Mouse (Mus musculus): ENCODE data around the gene Abcc9. TPM values are rescaled to one million over a fixed set of nuclear protein-coding genes. Genes with fewer than 3 reads are reported as not detected.
A peak's percentile ranks its signal among the peaks of the same experiment; 100 is the strongest.

The Abcc9 gene
- total and polyA plus RNA-seq, 2 experiments from 2014 or later: 21.0 to 108 TPM

- no peak overlapping the region for H3K4me3 ChIP-seq (ENCODE audit: low read depth, low read length)
- H3K27me3 ChIP-seq (ENCODE audit: control insufficient read depth, insufficient read depth, low read length): no peaks in the 10 kb centered on the region
- DNase-seq (ENCODE audit: low spot score): no peak
- H3K4me1 ChIP-seq (ENCODE audit: control insufficient read depth, insufficient read depth): no peaks in the 10 kb centered on the region
- H3K27ac ChIP-seq (ENCODE audit: low read depth): no peak overlapping the region; the same call in 1 of the 2 replicates
- no peak overlapping the region for H3K4me2 ChIP-seq (ENCODE audit: low read depth, low read length)
- no peak overlapping the region for H3K9ac ChIP-seq (replicated peaks; ENCODE audit: low read depth, low read length)
- TF ChIP-seq CTCF (IDR thresholded peaks at IDR 0.05; ENCODE audit: low read depth) (no peak), EP300 (IDR thresholded peaks at IDR 0.05; ENCODE audit: low read depth) (no peak)
- no peak for ATAC-seq (ENCODE audit: insufficient read depth, low read depth)
- 56% methylated on average over 8 of the region's 8 CpGs for WGBS
- no peaks in the 10 kb centered on the region for H3K36me3 ChIP-seq (replicated peaks; ENCODE audit: control insufficient read depth, insufficient read depth, low read length)
- no peaks in the 10 kb centered on the region for H3K9me3 ChIP-seq (replicated peaks; ENCODE audit: control insufficient read depth, low read length)
These were observed 12.9 kb upstream of the Abcc9 start for GRCm38 (mm10) chr6:142715026-142715425.

GRCm38 (mm10) chr6:142711106-142711505 is 9.0 kb upstream of the Abcc9 start:
- WGBS: 54% methylated on average over 4 of the region's 4 CpGs
- Histone ChIP-seq H3K4me2 (ENCODE audit: low read depth, low read length) (no peak overlapping the region), H3K36me3 (replicated peaks; ENCODE audit: control insufficient read depth, insufficient read depth, low read length) (no peaks in the 10 kb centered on the region), H3K9ac (replicated peaks; ENCODE audit: low read depth, low read length) (no peak overlapping the region), H3K4me3 (ENCODE audit: low read depth, low read length) (no peak overlapping the region), H3K27ac (ENCODE audit: low read depth) (peak overlapping the region; percentile 47), H3K27me3 (ENCODE audit: control insufficient read depth, insufficient read depth, low read length) (no peaks in the 10 kb centered on the region), H3K4me1 (ENCODE audit: control insufficient read depth, insufficient read depth) (0 out of 2 replicates have a peak, but pooled peaks cover 8% of the 10 kb centered on the region), H3K9me3 (replicated peaks; ENCODE audit: control insufficient read depth, low read length) (no peaks in the 10 kb centered on the region)
- TF ChIP-seq CTCF (IDR thresholded peaks at IDR 0.05; ENCODE audit: low read depth) (no peak), EP300 (IDR thresholded peaks at IDR 0.05; ENCODE audit: low read depth) (no peak)
- DNase-seq (ENCODE audit: low spot score): peak; percentile 68
- no peak; the same call in 1 of the 2 replicates for ATAC-seq (ENCODE audit: insufficient read depth, low read depth)

DNA sequence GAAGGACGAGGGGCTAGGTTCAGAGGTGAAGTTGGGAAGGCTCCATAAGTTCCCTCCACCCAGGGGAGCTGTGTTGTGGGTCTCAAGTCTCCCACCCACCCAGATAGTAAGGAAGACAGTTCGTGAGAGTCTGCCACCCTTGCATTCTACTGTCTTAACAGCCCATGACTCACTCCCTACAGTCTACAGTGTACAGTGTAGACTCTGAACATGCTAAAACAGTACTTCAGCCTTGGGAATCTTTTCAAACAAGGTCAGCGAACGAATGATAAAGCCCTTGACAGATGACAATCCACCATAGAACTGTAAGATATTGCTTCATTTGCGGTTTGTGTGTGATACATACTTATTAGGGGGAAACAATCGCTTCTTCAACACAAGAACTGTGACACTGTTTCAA is 8.6 kb upstream of the Abcc9 start:
- DNase-seq (ENCODE audit: low spot score) (no peak), ATAC-seq (ENCODE audit: insufficient read depth, low read depth) (peak; percentile 39; the same call in 1 of the 2 replicates)
- no peak overlapping the region for H3K9ac ChIP-seq (replicated peaks; ENCODE audit: low read depth, low read length)
- no peak overlapping the region for H3K4me2 ChIP-seq (ENCODE audit: low read depth, low read length)
- peak overlapping the region; percentile 30 for H3K27ac ChIP-seq (ENCODE audit: low read depth)
- WGBS: 51% methylated on average over 6 of the region's 6 CpGs
- 0 out of 2 replicates have a peak, but pooled peaks cover 8% of the 10 kb centered on the region for H3K4me1 ChIP-seq (ENCODE audit: control insufficient read depth, insufficient read depth)
- H3K36me3 ChIP-seq (replicated peaks; ENCODE audit: control insufficient read depth, insufficient read depth, low read length): no peaks in the 10 kb centered on the region
- no peak for TF ChIP-seq CTCF (IDR thresholded peaks at IDR 0.05; ENCODE audit: low read depth)
- no peak for TF ChIP-seq EP300 (IDR thresholded peaks at IDR 0.05; ENCODE audit: low read depth)
- H3K27me3 ChIP-seq (ENCODE audit: control insufficient read depth, insufficient read depth, low read length): no peaks in the 10 kb centered on the region
- H3K4me3 ChIP-seq (ENCODE audit: low read depth, low read length): no peak overlapping the region
- H3K9me3 ChIP-seq (replicated peaks; ENCODE audit: control insufficient read depth, low read length): no peaks in the 10 kb centered on the region

DNA sequence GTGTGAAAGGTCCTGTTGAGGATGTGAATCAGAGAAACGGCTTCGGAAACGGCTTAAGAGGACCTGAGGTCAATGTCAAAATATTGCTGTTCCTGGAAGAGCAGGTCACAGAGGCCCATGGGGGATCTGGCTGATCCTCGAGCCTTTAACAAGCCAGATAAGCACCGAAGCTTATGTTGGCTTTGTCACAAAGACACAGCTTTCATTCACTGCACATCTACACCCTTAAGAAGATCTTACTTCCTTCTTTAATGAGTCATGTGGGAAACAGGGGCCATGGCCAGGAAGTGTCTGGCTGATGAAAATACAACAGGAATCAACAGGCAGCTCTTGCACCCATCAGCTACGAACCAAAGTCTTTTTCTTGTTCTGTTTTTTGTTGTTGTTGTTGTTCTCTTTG is 6.3 kb upstream of the Abcc9 start:
- Histone ChIP-seq H3K9ac (replicated peaks; ENCODE audit: low read depth, low read length) (no peak overlapping the region), H3K9me3 (replicated peaks; ENCODE audit: control insufficient read depth, low read length) (no peaks in the 10 kb centered on the region), H3K36me3 (replicated peaks; ENCODE audit: control insufficient read depth, insufficient read depth, low read length) (no peaks in the 10 kb centered on the region), H3K4me3 (ENCODE audit: low read depth, low read length) (no peak overlapping the region), H3K4me2 (ENCODE audit: low read depth, low read length) (no peak overlapping the region; the same call in 1 of the 2 replicates), H3K4me1 (ENCODE audit: control insufficient read depth, insufficient read depth) (peaks cover 14% of the 10 kb centered on the region; the same call in 1 of the 2 replicates), H3K27me3 (ENCODE audit: control insufficient read depth, insufficient read depth, low read length) (no peaks in the 10 kb centered on the region), H3K27ac (ENCODE audit: low read depth) (peak overlapping the region; percentile 57; the same call in 1 of the 2 replicates)
- ATAC-seq (ENCODE audit: insufficient read depth, low read depth) (peak; percentile 35; the same call in 1 of the 2 replicates), DNase-seq (ENCODE audit: low spot score) (peak; percentile 60)
- WGBS: 51% methylated on average over 6 of the region's 6 CpGs
- TF ChIP-seq EP300 (IDR thresholded peaks at IDR 0.05; ENCODE audit: low read depth): 0 out of 2 replicates have a peak, but pooled peaks have one; percentile 51
- TF ChIP-seq CTCF (IDR thresholded peaks at IDR 0.05; ENCODE audit: low read depth): no peak

GRCm38 (mm10) chr6:142706688-142707087 is 4.6 kb upstream of the Abcc9 start:
- Histone ChIP-seq H3K27ac (ENCODE audit: low read depth) (no peak overlapping the region), H3K4me1 (ENCODE audit: control insufficient read depth, insufficient read depth) (peaks cover 18% of the 10 kb centered on the region; the same call in 1 of the 2 replicates), H3K4me3 (ENCODE audit: low read depth, low read length) (no peak overlapping the region), H3K27me3 (ENCODE audit: control insufficient read depth, insufficient read depth, low read length) (no peaks in the 10 kb centered on the region), H3K4me2 (ENCODE audit: low read depth, low read length) (no peak overlapping the region), H3K9ac (replicated peaks; ENCODE audit: low read depth, low read length) (no peak overlapping the region), H3K9me3 (replicated peaks; ENCODE audit: control insufficient read depth, low read length) (no peaks in the 10 kb centered on the region), H3K36me3 (replicated peaks; ENCODE audit: control insufficient read depth, insufficient read depth, low read length) (no peaks in the 10 kb centered on the region)
- ATAC-seq (ENCODE audit: insufficient read depth, low read depth): no peak
- no peak for DNase-seq (ENCODE audit: low spot score)
- 89% methylated on average over 3 of the region's 3 CpGs for WGBS
- TF ChIP-seq EP300 (IDR thresholded peaks at IDR 0.05; ENCODE audit: low read depth): no peak
- no peak for TF ChIP-seq CTCF (IDR thresholded peaks at IDR 0.05; ENCODE audit: low read depth)

- WGBS: 34% methylated on average over 11 of the region's 11 CpGs
- Histone ChIP-seq H3K4me3 (ENCODE audit: low read depth, low read length) (no peak overlapping the region), H3K27ac (ENCODE audit: low read depth) (peak overlapping the region; percentile 43; the same call in 1 of the 2 replicates), H3K9me3 (replicated peaks; ENCODE audit: control insufficient read depth, low read length) (no peaks in the 10 kb centered on the region), H3K27me3 (ENCODE audit: control insufficient read depth, insufficient read depth, low read length) (no peaks in the 10 kb centered on the region), H3K36me3 (replicated peaks; ENCODE audit: control insufficient read depth, insufficient read depth, low read length) (no peaks in the 10 kb centered on the region), H3K4me2 (ENCODE audit: low read depth, low read length) (no peak overlapping the region), H3K9ac (replicated peaks; ENCODE audit: low read depth, low read length) (no peak overlapping the region), H3K4me1 (ENCODE audit: control insufficient read depth, insufficient read depth) (peaks cover 31% of the 10 kb centered on the region)
- DNase-seq (ENCODE audit: low spot score) (no peak), ATAC-seq (ENCODE audit: insufficient read depth, low read depth) (no peak)
- TF ChIP-seq EP300 (IDR thresholded peaks at IDR 0.05; ENCODE audit: low read depth) (no peak), CTCF (IDR thresholded peaks at IDR 0.05; ENCODE audit: low read depth) (no peak)
These were observed 1.4 kb upstream of the Abcc9 start for GRCm38 (mm10) chr6:142703441-142703930.
